Comparison of ENCODE assay signal across 23 mouse cellular contexts in the genomic region with DNA sequence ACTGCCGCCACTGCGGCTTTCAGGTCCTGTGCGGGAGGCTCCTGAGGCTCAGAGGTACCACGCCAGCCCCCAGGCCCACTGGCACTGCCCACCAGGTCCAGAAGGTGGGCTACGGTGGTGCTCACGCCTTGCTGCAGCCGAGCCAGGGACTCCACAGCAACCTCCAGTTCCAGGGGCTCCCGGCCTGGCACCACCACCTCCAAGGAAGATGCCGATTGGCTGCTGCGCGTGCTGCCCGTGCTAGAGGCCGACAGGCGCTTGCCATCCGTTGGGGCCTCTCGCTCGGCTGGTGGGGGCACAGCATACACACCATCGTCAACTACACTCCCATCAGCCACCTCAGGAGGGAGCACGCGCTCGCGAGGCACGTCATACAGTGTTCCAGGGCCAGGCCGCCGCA. TPM values are rescaled to one million over a fixed set of nuclear protein-coding genes. Genes with fewer than 3 reads are reported as not detected.
DNase-seq lines count a peak whose midpoint lies in the region; ATAC-seq and TF ChIP-seq lines count a peak whose summit lies in the region.
"Had no signal": no experiment of that assay in that cellular context is flagged by ENCODE, and none has a peak within 500 bp of the region (broad histone marks: within the 10 kb centered on the region; RNA-seq: fewer than 3 reads in every experiment).

No protein-coding gene starts in this region.

- no peaks in the 10 kb centered on the region for H3K27me3 ChIP-seq in forebrain, postnatal 0 days (ENCODE audit: insufficient read depth, low read length)
- no peaks in the 10 kb centered on the region for H3K27me3 ChIP-seq in forebrain, embryonic 16.5 days (replicated peaks; ENCODE audit: control insufficient read depth, insufficient read depth, low read length)
- no peaks in the 10 kb centered on the region for H3K27me3 ChIP-seq in stomach, postnatal 0 days (ENCODE audit: control insufficient read depth, insufficient read depth, low read length)

- H3K27ac ChIP-seq in forebrain, postnatal 0 days (ENCODE audit: low read depth, low read length): no peak overlapping the region
- no peak overlapping the region for H3K27ac ChIP-seq in forebrain, embryonic 16.5 days (ENCODE audit: low read length)
- H3K27ac ChIP-seq in layer of hippocampus, adult 2 months: peak overlapping the region; percentile 76
- H3K27ac ChIP-seq in stomach, postnatal 0 days (replicated peaks): no peak overlapping the region
- H3K27ac ChIP-seq: forebrain, embryonic 10.5 days; gastrocnemius, adult 2 months; hindbrain, embryonic 14.5 days; limb, embryonic 10.5 days had no signal

- DNase-seq in adrenal gland, adult (ENCODE audit: inconsistent age in 2 of 2, low spot score in 1 of 2): peak; percentile 23 to 28
- no peak for DNase-seq in adrenal gland, postnatal 36 days
- DNase-seq in forebrain, postnatal 0 days: no peak
- no peak for DNase-seq in layer of hippocampus, adult 2 months (ENCODE audit: low spot score in 2 of 2)
- no peak for DNase-seq in layer of hippocampus, adult 9-10 months (ENCODE audit: low spot score)
- no peak for DNase-seq in stomach, postnatal 0 days (ENCODE audit: low spot score)
- DNase-seq in lung, postnatal 36 days: no peak
- DNase-seq: gastrocnemius, adult 2 months; heart, adult 18-20 months; heart, postnatal 36 days; kidney, postnatal 14 days; layer of hippocampus, adult 9-11 months; liver, postnatal 0 days; thymus, postnatal 36 days had no signal

- no peak overlapping the region for H3K4me3 ChIP-seq in forebrain, postnatal 0 days (ENCODE audit: low read depth, low read length)
- no peak overlapping the region for H3K4me3 ChIP-seq in forebrain, embryonic 16.5 days (replicated peaks; ENCODE audit: low read length)
- H3K4me3 ChIP-seq in layer of hippocampus, adult 2 months: no peak overlapping the region
- H3K4me3 ChIP-seq in stomach, postnatal 0 days (ENCODE audit: low read depth, low read length): no peak overlapping the region
- H3K4me3 ChIP-seq: forebrain, embryonic 10.5 days; gastrocnemius, adult 2 months; limb, embryonic 10.5 days had no signal

- no peak for TF ChIP-seq EP300 in stomach, postnatal 0 days (optimal IDR thresholded peaks at IDR 0.05)

- peaks cover 52% of the 10 kb centered on the region for H3K36me3 ChIP-seq in forebrain, postnatal 0 days (ENCODE audit: insufficient read depth)
- H3K36me3 ChIP-seq in forebrain, embryonic 16.5 days (ENCODE audit: control insufficient read depth, insufficient read depth): peaks cover 31% of the 10 kb centered on the region; the same call in 1 of the 2 replicates
- peaks cover 22% of the 10 kb centered on the region for H3K36me3 ChIP-seq in stomach, postnatal 0 days (ENCODE audit: control insufficient read depth, insufficient read depth, low read length)
- H3K36me3 ChIP-seq: G1E had no signal

- TF ChIP-seq CTCF in forebrain, postnatal 0 days (IDR thresholded peaks at IDR 0.05; ENCODE audit: low read depth): 0 out of 2 replicates have a peak, but pooled peaks have one; percentile 17
- peak; percentile 41 for TF ChIP-seq CTCF in layer of hippocampus, adult 2 months (conservative IDR thresholded peaks at IDR 0.05)
- TF ChIP-seq CTCF in stomach, postnatal 0 days (IDR thresholded peaks at IDR 0.05; ENCODE audit: low read depth): peak; percentile 7; the same call in 1 of the 2 replicates

- no peak overlapping the region for H3K9ac ChIP-seq in forebrain, postnatal 0 days
- no peak overlapping the region for H3K9ac ChIP-seq in forebrain, embryonic 16.5 days (replicated peaks; ENCODE audit: low read depth, low read length)
- H3K9ac ChIP-seq in stomach, postnatal 0 days (ENCODE audit: low read length): no peak overlapping the region
- H3K9ac ChIP-seq: hindbrain, embryonic 14.5 days; liver, postnatal 0 days had no signal

- no peak for ATAC-seq in forebrain, postnatal 0 days
- no peak for ATAC-seq in forebrain, embryonic 16.5 days
- ATAC-seq in stomach, postnatal 0 days (ENCODE audit: low FRiP score, low TSS enrichment): no peak
- ATAC-seq: liver, postnatal 0 days; midbrain, embryonic 16.5 days had no signal

- H3K4me1 ChIP-seq in forebrain, postnatal 0 days (ENCODE audit: insufficient read depth): peaks cover 25% of the 10 kb centered on the region
- peaks cover 33% of the 10 kb centered on the region for H3K4me1 ChIP-seq in forebrain, embryonic 16.5 days (replicated peaks; ENCODE audit: control insufficient read depth, insufficient read depth, low read length)
- peaks cover 7% of the 10 kb centered on the region for H3K4me1 ChIP-seq in stomach, postnatal 0 days (replicated peaks; ENCODE audit: control insufficient read depth, insufficient read depth)

- 94% methylated on average over 25 of the region's 25 CpGs for WGBS in forebrain, postnatal 0 days
- WGBS in forebrain, embryonic 16.5 days: 91% methylated on average over 25 of the region's 25 CpGs
- WGBS in stomach, postnatal 0 days: 91% methylated on average over 25 of the region's 25 CpGs

- no peak overlapping the region for H3K4me2 ChIP-seq in forebrain, postnatal 0 days (ENCODE audit: low read depth)
- no peak overlapping the region for H3K4me2 ChIP-seq in forebrain, embryonic 16.5 days (ENCODE audit: low read length)
- H3K4me2 ChIP-seq in stomach, postnatal 0 days (replicated peaks; ENCODE audit: low read depth): no peak overlapping the region
- H3K4me2 ChIP-seq: hindbrain, embryonic 14.5 days had no signal

- H3K9me3 ChIP-seq in forebrain, postnatal 0 days (ENCODE audit: low read length): no peaks in the 10 kb centered on the region
- no peaks in the 10 kb centered on the region for H3K9me3 ChIP-seq in forebrain, embryonic 16.5 days (ENCODE audit: control insufficient read depth, low read length)
- H3K9me3 ChIP-seq in stomach, postnatal 0 days (ENCODE audit: control insufficient read depth, low read length): no peaks in the 10 kb centered on the region
- H3K9me3 ChIP-seq: forebrain, embryonic 10.5 days; G1E; limb, embryonic 10.5 days had no signal

RNA-seq across cellular contexts. Expression of a gene that starts 23.0 kb away (rescaled TPM):
- total RNA-seq in adrenal gland, postnatal 36 days (2021): under 1 TPM in 1 of 2 experiments, not detected in 1; 0.36 TPM
- total RNA-seq in forebrain, postnatal 0 days (2014; rRNA removed): not detected in 2 replicates
- polyA plus RNA-seq in forebrain, postnatal 0 days (2015; fragmentation: Nextera tagmentation; extraction: Ambion mirVana): not detected in 2 replicates
- not detected in 2 replicates for polyA plus RNA-seq in forebrain, embryonic 16.5 days (2015; fragmentation: Nextera tagmentation; extraction: Ambion mirVana)
- not detected for total RNA-seq in layer of hippocampus, adult 2 months (2021)
- 20.2 and 24.1 TPM in 2 replicates for polyA plus RNA-seq in stomach, postnatal 0 days (2015; fragmentation: Nextera tagmentation; extraction: Ambion mirVana)
- total RNA-seq: G1E; gastrocnemius, adult 2 months; heart, adult 18-20 months; heart, postnatal 36 days; left cerebral cortex, adult 8-10 months; neutrophil, adult 5-6 weeks had no signal
- polyA plus RNA-seq: forebrain, embryonic 10.5 days; G1E; heart, embryonic 14.5 days; hindbrain, embryonic 14.5 days; limb, embryonic 10.5 days; midbrain, embryonic 16.5 days had no signal

RNA-seq across cellular contexts. Expression of a gene that starts 29.8 kb away (rescaled TPM):
- 10 to 100 TPM; 68.5 to 75.7 TPM for total RNA-seq in adrenal gland, postnatal 36 days (2021)
- 53.4 and 60.3 TPM in 2 replicates for total RNA-seq in forebrain, postnatal 0 days (2014; rRNA removed)
- polyA plus RNA-seq in forebrain, postnatal 0 days (2015; fragmentation: Nextera tagmentation; extraction: Ambion mirVana): 43.4 and 47.0 TPM in 2 replicates
- 45.9 and 52.5 TPM in 2 replicates for polyA plus RNA-seq in forebrain, embryonic 16.5 days (2015; fragmentation: Nextera tagmentation; extraction: Ambion mirVana)
- 10 to 100 TPM; 66.1 to 69.7 TPM for total RNA-seq in layer of hippocampus, adult 2 months (2021)
- 22.6 and 27.4 TPM in 2 replicates for polyA plus RNA-seq in stomach, postnatal 0 days (2015; fragmentation: Nextera tagmentation; extraction: Ambion mirVana)

Comparison
In these comparisons a context has a peak if more than half of its experiments do, and no peak if none do; other contexts are left out.
1. DNase-seq: peak in adrenal gland, adult (2 of 2); none in adrenal gland, postnatal 36 days (0 of 2), forebrain, postnatal 0 days (single experiment), layer of hippocampus, adult 2 months (0 of 2), layer of hippocampus, adult 9-10 months (single experiment), stomach, postnatal 0 days (single experiment) and lung, postnatal 36 days (single experiment).
2. Peak in every context shown above with its lines, with median percentiles within 50 percentile points of each other: CTCF ChIP-seq.